Mouse (Mus musculus) gastrocnemius, postnatal 4 days (tissue): ENCODE data around the gene Retnla. TPM values are rescaled to one million over a fixed set of nuclear protein-coding genes. Genes with fewer than 3 reads are reported as not detected.

ENCODE experiments used
- total RNA-seq, 2 experiments: library from RNA; stranded (reverse); gene quantifications; 2 replicates each; pipeline ENCODE4 v1.2.3; 2021

Retnla gene
- total RNA-seq, 2 experiments from 2014 or later: not detected

Other genes starting within 250 kb of the Retnla start
- not detected for gene Trat1, start 70.5 kb upstream of the Retnla start, total RNA-seq
- gene Retnlb, start 25.7 kb upstream of the Retnla start, total RNA-seq: not detected
- gene Retnlg, start 30.1 kb downstream of the Retnla start, total RNA-seq: under 1 TPM in 1 of 2 experiments, not detected in 1; 0.98 TPM
- gene Dzip3, start 151.6 kb downstream of the Retnla start, total RNA-seq: 10 to 100 TPM; 13.8 to 18.7 TPM
- 10 to 100 TPM; 10.8 to 12.2 TPM for gene Cip2a, start 151.6 kb downstream of the Retnla start, total RNA-seq
- gene Myh15, start 214.9 kb downstream of the Retnla start, total RNA-seq: not detected